Mouse (Mus musculus) megakaryocyte-erythroid progenitor cell, adult 5 weeks (primary cell): ENCODE measurements around the gene Tmem167b. TPM values are rescaled to one million over a fixed set of nuclear protein-coding genes. Genes with fewer than 3 reads are reported as not detected.

ENCODE experiments used
- polyA plus RNA-seq: library from polyadenylated mRNA; stranded (reverse); fragments of >175 nt; gene quantifications from 2 replicates; pipeline ENCODE4 v1.2.3, GENCODE M21; 2012

The Tmem167b gene
- 2.5 and 2.6 TPM in 2 replicates for polyA plus RNA-seq

DNA sequence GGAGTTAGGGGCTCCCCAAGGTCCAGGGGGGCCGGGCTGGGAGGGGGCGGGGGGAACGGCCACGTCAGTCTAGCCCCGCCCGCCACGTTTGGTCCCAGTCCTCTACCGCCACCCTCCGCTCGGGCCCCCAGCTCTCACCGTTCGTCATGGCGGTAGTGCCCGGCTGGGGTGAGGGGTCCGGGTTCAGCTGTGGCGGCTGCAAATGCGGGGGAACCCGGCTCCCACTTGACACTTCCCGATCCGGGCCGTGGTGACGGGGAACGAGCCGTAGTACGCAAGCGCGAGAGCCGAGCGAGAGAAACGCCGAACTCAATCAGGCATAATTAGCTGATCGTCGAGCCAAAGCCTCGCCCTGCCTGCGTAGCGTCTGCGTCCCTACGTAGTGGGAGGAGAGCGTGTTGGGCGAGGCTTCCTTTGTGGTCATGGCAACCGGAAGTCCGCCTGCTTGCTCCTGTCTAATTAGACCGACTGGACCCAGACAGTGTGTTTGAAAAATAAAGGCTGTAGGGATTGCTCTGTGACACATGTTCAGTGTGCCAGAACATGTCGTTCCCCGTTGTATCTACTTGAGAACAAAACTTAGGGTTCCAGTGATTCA, at the start of gene Tmem167b:
Gene Tmem167b, minus strand, starts transcription at position 334 of the 598 bp plus-strand sequence.

GRCm38 (mm10) chr3:108590786-108591529, 28.7 kb upstream of the Tmem167b start, which contains the start of gene Wdr47:
Wdr47 (plus strand) TSS chr3:108591279.

GRCm38 (mm10) chr3:108571443-108572294, 9.4 kb upstream of the Tmem167b start, which contains the start of gene Taf13:
Taf13 (plus strand) TSS chr3:108571698.

GRCm38 (mm10) chr3:108536517-108537260, 25.6 kb downstream of the Tmem167b start, which contains the start of gene 5330417C22Rik:
5330417C22Rik (minus strand) TSS chr3:108536536.

DNA sequence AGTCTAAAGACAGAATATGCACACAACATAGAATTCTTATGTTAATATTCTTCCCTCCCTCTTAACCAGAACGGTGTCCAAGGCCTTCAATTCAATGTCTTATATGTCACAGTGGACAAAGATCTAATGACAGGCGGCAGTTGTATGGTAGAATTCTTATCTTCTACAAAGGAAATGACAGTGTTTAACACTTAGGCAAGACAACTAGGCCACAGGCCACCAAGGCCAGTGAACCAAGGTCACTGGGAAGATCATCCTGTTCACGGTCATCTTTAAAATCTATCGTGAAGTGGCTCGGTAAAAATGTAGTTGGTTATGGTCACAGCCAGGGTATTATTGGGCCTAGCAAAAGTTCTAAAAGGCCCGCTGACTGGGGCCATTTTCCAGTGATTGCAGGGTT, 28.3 kb downstream of the Tmem167b start, which contains the start of gene 1700013F07Rik:
Gene 1700013F07Rik, plus strand, starts transcription at position 200 of the 400 bp plus-strand sequence.

Other genes with a start within 250 kb of the Tmem167b start
- gene Mybphl, start 197.6 kb downstream of the Tmem167b start, polyA plus RNA-seq = not detected in 2 replicates
- 21.2 and 22.0 TPM in 2 replicates for gene Psrc1, start 178.6 kb downstream of the Tmem167b start, polyA plus RNA-seq
- gene Celsr2, start 146.9 kb downstream of the Tmem167b start, polyA plus RNA-seq = 6.3 and 9.8 TPM in 2 replicates
- gene Sars, start 117.3 kb downstream of the Tmem167b start, polyA plus RNA-seq = 70.3 and 84.5 TPM in 2 replicates
- not detected in 2 replicates for gene 1700013F07Rik, start 28.3 kb downstream of the Tmem167b start, polyA plus RNA-seq
- gene 5330417C22Rik, start 25.9 kb downstream of the Tmem167b start, polyA plus RNA-seq = 0.05 and 0.21 TPM in 2 replicates
- gene Taf13, start 9.2 kb upstream of the Tmem167b start, polyA plus RNA-seq = 0.65 and 0.69 TPM in 2 replicates
- 0.76 and 1.7 TPM in 2 replicates for gene Wdr47, start 28.8 kb upstream of the Tmem167b start, polyA plus RNA-seq
- gene Clcc1, start 91.4 kb upstream of the Tmem167b start, polyA plus RNA-seq = 21.1 and 22.5 TPM in 2 replicates
- 2.1 and 3.5 TPM in 2 replicates for gene Gpsm2, start 159.8 kb upstream of the Tmem167b start, polyA plus RNA-seq
- gene Aknad1, start 177.2 kb upstream of the Tmem167b start, polyA plus RNA-seq = 0.04 TPM in 1 of 2 replicates, not detected in the other